Mouse (Mus musculus) hindbrain, embryonic 16.5 days (tissue): ENCODE results near the gene Lax1. TPM values are rescaled to one million over a fixed set of nuclear protein-coding genes. Genes with fewer than 3 reads are reported as not detected.

Experiments
- ATAC-seq: fragments of 200-750 bp; cut with Nextera tagmentation; 2 replicates; pipeline ENCODE4 v1.8.0; 2017; ENCODE audit warnings: moderate TSS enrichment, moderate library complexity
- H3K27ac ChIP-seq: fragments of 300-500 bp; sonication (generic); 2 replicates; pipeline ENCODE4 v1.5.1; 2014; ENCODE audit warnings: low read depth, mild to moderate bottlenecking, control low read depth, low read length, moderate library complexity
- H3K27me3 ChIP-seq: fragments of 300-500 bp; sonication (generic); replicated peaks from 2 replicates; pipeline ENCODE4 v1.6.1; 2014; ENCODE audit warnings: low read length; ENCODE audit not compliant: control insufficient read depth, insufficient read depth
- H3K36me3 ChIP-seq: fragments of 300-500 bp; sonication (generic); 2 replicates; pipeline ENCODE4 v1.6.1; 2014; ENCODE audit warnings: mild to moderate bottlenecking, low read length, moderate library complexity, mixed read lengths; ENCODE audit not compliant: control insufficient read depth, insufficient read depth
- H3K4me1 ChIP-seq: fragments of 300-500 bp; sonication (generic); 2 replicates; pipeline ENCODE4 v1.6.1; 2014; ENCODE audit warnings: low read depth, low read length; ENCODE audit not compliant: control insufficient read depth, insufficient read depth
- H3K4me2 ChIP-seq: fragments of 300-500 bp; sonication (generic); 2 replicates; pipeline ENCODE4 v1.6.1; 2014; ENCODE audit warnings: mild to moderate bottlenecking, low read length, control low read depth, moderate library complexity
- H3K4me3 ChIP-seq: fragments of 300-500 bp; sonication (generic); 2 replicates; pipeline ENCODE4 v1.5.1; 2014; ENCODE audit warnings: mild to moderate bottlenecking, low read length, control low read depth, moderate library complexity
- H3K9ac ChIP-seq: fragments of 300-500 bp; sonication (generic); 2 replicates; pipeline ENCODE4 v1.6.1; 2014; ENCODE audit warnings: low read depth, mild to moderate bottlenecking, control low read depth, low read length, moderate library complexity
- H3K9me3 ChIP-seq: fragments of 300-500 bp; sonication (generic); 2 replicates; pipeline ENCODE4 v1.6.1; 2014; ENCODE audit warnings: mild to moderate bottlenecking, low read length, moderate library complexity; ENCODE audit not compliant: control insufficient read depth
- WGBS: fragments of 180-500 bp; shearing (Covaris S2); extraction: QIAGEN DNeasy Blood & Tissue Kit; methylation state at CpG from one replicate; pipeline ENCODE4 v1.1.7; 2014; 5-methylcytosine and 5-hydroxymethylcytosine counted together
- polyA plus RNA-seq: library from polyadenylated mRNA; unstranded; fragments of >200 nt; fragmentation: Nextera tagmentation; extraction: Ambion mirVana; gene quantifications from 2 replicates; pipeline ENCODE4 v1.2.1, GENCODE M21; 2015

Gene Lax1
- 0.06 TPM in 1 of 2 replicates, not detected in the other for polyA plus RNA-seq

- H3K27me3 ChIP-seq = no peaks in the 10 kb centered on the region
- no peak within 1 kb of the TSS for H3K4me3 ChIP-seq
- H3K36me3 ChIP-seq = no peaks in the 10 kb centered on the region
- ATAC-seq = no peak
- no peak within 1 kb of the TSS for H3K4me2 ChIP-seq
- no peak within 1 kb of the TSS for H3K9ac ChIP-seq
- no peaks in the 10 kb centered on the region for H3K9me3 ChIP-seq
- no peaks in the 10 kb centered on the region for H3K4me1 ChIP-seq
- WGBS = 59% methylated on average over 6 of the region's 6 CpGs
- H3K27ac ChIP-seq = no peak within 1 kb of the TSS
Measured at GRCm38 (mm10) chr1:133689897-133690296, at the start of gene Lax1. Gene Lax1, minus strand, starts transcription at chr1:133690108.

DNA sequence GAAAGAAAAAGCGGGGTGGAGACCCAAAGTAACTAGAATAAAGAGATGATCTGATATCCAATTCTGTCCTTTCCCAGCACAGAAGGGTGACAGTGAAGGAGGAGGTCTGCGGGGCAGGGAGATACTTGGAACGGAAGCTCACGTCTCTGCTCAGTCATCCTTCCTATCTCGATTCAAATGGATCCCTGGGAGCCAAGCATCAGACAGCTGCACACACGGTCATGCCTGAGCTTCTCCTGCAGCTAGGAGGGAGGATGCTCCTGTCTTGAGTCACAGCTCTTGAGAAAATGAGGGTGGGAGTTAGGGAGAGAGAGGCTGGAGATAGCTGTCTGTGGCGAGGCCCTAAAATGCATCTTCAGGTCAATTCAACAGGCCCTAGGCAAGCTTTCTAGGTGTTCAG, 46.8 kb upstream of the Lax1 start:
- peak; percentile 55; the same call in 1 of the 2 replicates for ATAC-seq

GRCm38 (mm10) chr1:133735995-133736652, 46.2 kb upstream of the Lax1 start:
- peak; percentile 96 for ATAC-seq
- H3K9ac ChIP-seq = peak overlapping the region; percentile 76
- no peaks in the 10 kb centered on the region for H3K27me3 ChIP-seq
- peaks cover 10% of the 10 kb centered on the region for H3K4me1 ChIP-seq
- no peaks in the 10 kb centered on the region for H3K9me3 ChIP-seq
- H3K27ac ChIP-seq = no peak overlapping the region
- H3K4me2 ChIP-seq = peak overlapping the region; percentile 62
- 13% methylated on average over 17 of the region's 17 CpGs for WGBS
- peak overlapping the region; percentile 46 for H3K4me3 ChIP-seq
- H3K36me3 ChIP-seq = no peaks in the 10 kb centered on the region

More for the DNA sequence above, 46.8 kb upstream of the Lax1 start:
- Histone ChIP-seq H3K9ac (0 out of 2 replicates have a peak overlapping the region, but pooled peaks have one; percentile 0), H3K9me3 (no peaks in the 10 kb centered on the region), H3K4me2 (no peak overlapping the region; the same call in 1 of the 2 replicates), H3K4me3 (no peak overlapping the region), H3K27ac (no peak overlapping the region), H3K36me3 (no peaks in the 10 kb centered on the region), H3K4me1 (peaks cover 10% of the 10 kb centered on the region), H3K27me3 (no peaks in the 10 kb centered on the region)
- 62% methylated on average over 7 of the region's 7 CpGs for WGBS

- H3K9ac ChIP-seq = no peak overlapping the region
- no peaks in the 10 kb centered on the region for H3K27me3 ChIP-seq
- no peak for ATAC-seq
- H3K4me2 ChIP-seq = no peak overlapping the region
- H3K4me1 ChIP-seq = peaks cover 10% of the 10 kb centered on the region
- no peak overlapping the region for H3K4me3 ChIP-seq
- H3K36me3 ChIP-seq = peaks cover 2% of the 10 kb centered on the region; the same call in 1 of the 2 replicates
- H3K27ac ChIP-seq = no peak overlapping the region
- 71% methylated on average over 11 of the region's 11 CpGs for WGBS
- no peaks in the 10 kb centered on the region for H3K9me3 ChIP-seq
Measured at GRCm38 (mm10) chr1:133732814-133733213, 42.9 kb upstream of the Lax1 start.

DNA sequence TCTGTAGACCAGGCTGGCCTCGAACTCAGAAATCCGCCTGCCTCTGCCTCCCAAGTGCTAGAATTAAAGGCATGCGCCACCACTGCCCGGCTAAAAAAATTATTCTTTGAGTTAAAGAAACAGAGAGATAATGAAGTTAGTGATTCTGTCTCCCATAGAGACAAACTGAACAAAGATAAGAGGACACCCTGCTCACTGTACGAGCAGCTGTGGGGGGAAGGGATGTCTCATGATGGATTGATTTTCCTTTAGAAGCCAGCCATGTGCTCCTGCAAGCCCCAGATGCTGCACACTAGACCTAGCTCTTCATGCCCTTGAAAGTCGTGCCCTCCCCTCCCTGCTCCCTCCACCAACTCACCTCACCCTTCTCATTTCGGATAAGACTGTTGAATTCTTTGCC, 38.4 kb upstream of the Lax1 start:
- Histone ChIP-seq H3K9me3 (no peaks in the 10 kb centered on the region), H3K4me1 (no peaks in the 10 kb centered on the region), H3K9ac (no peak overlapping the region), H3K27ac (no peak overlapping the region), H3K4me3 (no peak overlapping the region), H3K36me3 (peaks cover 2% of the 10 kb centered on the region; the same call in 1 of the 2 replicates), H3K4me2 (no peak overlapping the region), H3K27me3 (no peaks in the 10 kb centered on the region)
- WGBS = 86% methylated on average over 7 of the region's 7 CpGs
- ATAC-seq = no peak

- Histone ChIP-seq H3K4me1 (no peaks in the 10 kb centered on the region), H3K27ac (no peak overlapping the region), H3K4me3 (no peak overlapping the region), H3K27me3 (no peaks in the 10 kb centered on the region), H3K4me2 (no peak overlapping the region), H3K9ac (no peak overlapping the region), H3K36me3 (no peaks in the 10 kb centered on the region), H3K9me3 (no peaks in the 10 kb centered on the region)
- 84% methylated on average over 7 of the region's 7 CpGs for WGBS
- ATAC-seq = no peak
Measured at GRCm38 (mm10) chr1:133720342-133720741, 30.4 kb upstream of the Lax1 start.

- WGBS = 95% methylated on average over 8 of the region's 8 CpGs
- H3K9ac ChIP-seq = no peak overlapping the region
- no peaks in the 10 kb centered on the region for H3K4me1 ChIP-seq
- no peak overlapping the region for H3K4me2 ChIP-seq
- no peaks in the 10 kb centered on the region for H3K9me3 ChIP-seq
- H3K36me3 ChIP-seq = no peaks in the 10 kb centered on the region
- no peaks in the 10 kb centered on the region for H3K27me3 ChIP-seq
- H3K27ac ChIP-seq = no peak overlapping the region
- ATAC-seq = no peak
- H3K4me3 ChIP-seq = no peak overlapping the region
Measured at GRCm38 (mm10) chr1:133718786-133719185, 28.9 kb upstream of the Lax1 start.

DNA sequence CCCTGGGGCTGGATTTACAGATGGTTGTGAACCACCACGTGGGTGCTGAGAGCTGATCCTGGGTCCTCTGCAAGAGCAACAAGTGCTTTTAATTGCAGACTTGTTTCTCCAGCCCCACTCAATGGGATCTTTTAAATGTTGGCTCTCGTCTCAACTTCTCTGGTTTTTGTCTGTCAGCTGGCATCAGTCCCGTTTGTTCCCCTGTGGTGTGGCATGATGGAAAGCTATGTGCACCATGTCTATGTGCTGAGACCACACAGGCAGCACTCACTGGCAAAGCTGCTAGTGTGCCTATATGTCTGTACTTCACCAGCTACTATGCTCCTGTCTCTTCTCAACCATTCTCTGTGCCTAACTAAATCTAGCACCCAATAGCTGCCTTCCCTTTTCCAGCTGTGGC, 28.4 kb upstream of the Lax1 start:
- no peak overlapping the region for H3K27ac ChIP-seq
- H3K27me3 ChIP-seq = no peaks in the 10 kb centered on the region
- ATAC-seq = no peak
- 65% methylated on average over 3 of the region's 3 CpGs for WGBS
- H3K9me3 ChIP-seq = no peaks in the 10 kb centered on the region
- H3K4me2 ChIP-seq = no peak overlapping the region
- no peaks in the 10 kb centered on the region for H3K36me3 ChIP-seq
- no peaks in the 10 kb centered on the region; the same call in 1 of the 2 replicates for H3K4me1 ChIP-seq
- no peak overlapping the region for H3K4me3 ChIP-seq
- no peak overlapping the region for H3K9ac ChIP-seq

DNA sequence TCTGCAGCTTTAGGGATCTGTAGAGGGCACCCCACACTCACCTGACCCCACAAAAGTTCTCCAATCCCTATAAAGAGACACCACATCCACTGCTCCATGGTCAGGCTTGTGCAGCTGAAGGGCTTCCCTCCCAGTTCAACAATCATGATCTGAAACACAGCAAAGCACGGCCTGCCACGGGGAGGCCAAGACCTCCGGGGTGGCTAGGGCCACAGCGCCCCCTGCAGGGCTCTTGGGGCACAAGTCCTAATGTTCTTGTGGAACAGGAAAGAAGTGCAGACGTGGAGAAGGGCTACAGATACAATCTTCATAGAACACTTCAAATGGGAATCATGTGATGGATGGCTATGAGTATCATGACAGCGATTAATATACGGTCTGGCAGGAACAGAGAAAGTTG, 26.6 kb upstream of the Lax1 start:
- no peak overlapping the region for H3K27ac ChIP-seq
- no peak overlapping the region for H3K9ac ChIP-seq
- no peaks in the 10 kb centered on the region; the same call in 1 of the 2 replicates for H3K4me1 ChIP-seq
- no peak for ATAC-seq
- no peaks in the 10 kb centered on the region for H3K27me3 ChIP-seq
- no peaks in the 10 kb centered on the region for H3K9me3 ChIP-seq
- 29% methylated on average over 7 of the region's 7 CpGs for WGBS
- no peaks in the 10 kb centered on the region for H3K36me3 ChIP-seq
- H3K4me3 ChIP-seq = no peak overlapping the region
- no peak overlapping the region for H3K4me2 ChIP-seq
